Mouse (Mus musculus) kidney, postnatal 10 days (tissue): Measurements from ENCODE around the gene Qrich2.
A peak's percentile ranks its signal among the peaks of the same experiment; 100 is the strongest.
"Not testable (repeated sequence)": the region's sequence is repeated elsewhere in the genome, so short reads cannot be mapped to it uniquely, and the experiment has no call there.

Experiments
- DNase-seq: peaks from one replicate; pipeline ENCODE4 v3.0.0; 2021; ENCODE audit warnings: mixed read lengths

Qrich2 gene

DNA sequence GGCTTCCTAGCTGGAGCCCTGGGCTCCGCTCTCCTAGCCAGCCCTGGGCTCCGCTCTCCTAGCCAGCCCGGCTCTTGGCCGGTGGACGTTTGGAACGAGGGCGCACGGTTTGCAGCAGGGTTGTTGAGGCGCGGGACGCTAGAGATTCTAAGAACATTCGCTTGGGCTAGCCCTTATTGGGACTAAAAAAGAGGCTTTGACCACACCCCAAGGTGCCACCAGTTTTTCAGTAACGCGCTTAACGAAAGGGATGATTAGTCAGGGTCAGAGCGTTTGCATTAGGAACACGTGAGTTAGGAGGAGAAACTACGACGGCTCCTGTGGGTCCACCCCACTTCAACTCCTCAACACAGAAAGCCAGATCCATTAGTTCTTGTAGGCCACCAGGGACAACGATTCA lies at the start of gene Qrich2:
Gene Qrich2, minus strand, starts transcription at position 101 of the 400 bp plus-strand sequence.
- DNase-seq: no peak

- DNase-seq: peak; percentile 53
Measured at GRCm38 (mm10) chr11:116515330-116516020, 49.4 kb upstream of the Qrich2 start.

- no peak for DNase-seq
Measured at GRCm38 (mm10) chr11:116513531-116514038, 47.5 kb upstream of the Qrich2 start.

GRCm38 (mm10) chr11:116512987-116513386 lies 46.9 kb upstream of the Qrich2 start:
- no peak for DNase-seq

GRCm38 (mm10) chr11:116512154-116512553 lies 46.1 kb upstream of the Qrich2 start:
- DNase-seq: no peak

DNA sequence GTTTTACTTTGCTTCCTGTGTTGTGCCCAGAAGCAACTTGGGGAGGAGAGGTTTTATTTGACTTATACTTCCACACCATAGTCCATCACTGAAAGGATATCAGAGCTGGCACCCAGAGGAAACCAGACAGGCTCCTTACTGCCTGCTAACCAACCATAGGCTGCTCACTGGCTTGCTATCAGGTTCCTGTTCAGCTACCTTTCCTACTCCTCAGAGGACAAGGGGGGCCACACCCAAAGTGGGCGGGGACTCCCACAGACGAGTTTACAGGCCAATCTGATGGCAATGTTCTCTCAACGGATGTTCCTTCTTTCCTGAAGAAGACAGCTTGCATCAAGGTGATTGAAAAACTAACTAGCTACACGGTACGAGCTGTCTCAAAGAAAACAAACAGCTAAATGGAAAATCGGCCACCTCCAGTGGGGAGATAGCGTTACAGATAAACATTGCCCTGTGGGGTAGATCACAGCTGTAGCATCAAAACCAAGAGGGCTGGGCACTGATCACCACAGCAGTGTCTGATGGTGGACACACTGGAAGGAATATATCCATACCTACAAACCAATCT lies 45.3 kb upstream of the Qrich2 start:
- DNase-seq: no peak

GRCm38 (mm10) chr11:116508689-116509088 lies 42.6 kb upstream of the Qrich2 start:
- no peak for DNase-seq

DNA sequence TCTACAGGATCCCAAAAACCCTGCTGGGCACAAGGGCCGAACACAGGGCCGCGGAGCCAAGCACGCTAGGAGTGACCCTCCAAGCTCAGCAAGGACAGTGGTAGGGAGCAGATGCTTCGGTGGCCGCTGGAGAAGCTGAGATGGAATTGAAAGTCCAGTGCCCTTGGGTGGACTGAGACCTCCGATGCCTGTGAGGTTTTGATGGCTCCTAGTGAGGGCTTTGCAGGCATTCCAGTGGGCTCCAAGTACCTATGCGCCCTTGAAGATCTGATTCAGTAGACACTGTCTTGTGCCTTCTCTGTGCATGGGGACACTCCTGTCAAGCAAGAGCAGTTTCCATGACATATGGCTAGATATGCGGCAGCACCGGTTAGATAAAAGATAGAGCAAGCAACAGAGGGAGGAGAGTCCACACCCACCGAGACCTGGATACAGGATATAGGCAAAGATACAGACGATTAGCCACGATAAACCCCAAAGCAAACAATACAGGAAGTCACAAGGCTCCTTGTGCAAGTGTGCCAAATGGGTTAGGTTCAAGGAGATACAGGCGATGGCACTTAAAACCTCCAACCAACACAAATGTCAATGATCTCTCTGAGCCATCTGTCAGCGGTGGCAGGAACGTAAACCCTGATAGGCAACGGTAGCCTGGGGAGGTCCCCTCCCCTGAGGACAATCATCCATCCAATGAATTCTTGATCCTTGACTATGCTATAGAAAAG lies 40.3 kb upstream of the Qrich2 start:
- DNase-seq: no peak

DNA sequence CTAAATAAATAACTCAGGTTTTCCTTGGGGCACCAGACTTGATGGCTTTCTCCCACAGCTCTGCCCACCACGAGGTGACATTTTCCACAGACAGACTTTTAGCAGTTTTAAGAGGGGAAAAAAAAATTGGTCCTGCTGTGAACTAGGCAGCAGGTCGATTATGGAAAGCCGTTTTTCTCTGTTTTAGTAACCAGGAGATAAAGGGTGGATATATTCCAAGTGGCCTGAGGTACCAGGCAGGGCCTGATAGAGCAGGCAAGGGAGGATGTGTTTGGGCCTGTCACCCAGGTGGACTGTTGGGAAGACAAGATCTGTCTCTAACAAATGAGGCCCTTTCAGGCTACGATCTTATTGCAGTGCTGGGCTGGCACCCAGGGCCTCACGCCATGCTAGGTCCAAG lies 39.5 kb upstream of the Qrich2 start:
- DNase-seq: no peak

DNA sequence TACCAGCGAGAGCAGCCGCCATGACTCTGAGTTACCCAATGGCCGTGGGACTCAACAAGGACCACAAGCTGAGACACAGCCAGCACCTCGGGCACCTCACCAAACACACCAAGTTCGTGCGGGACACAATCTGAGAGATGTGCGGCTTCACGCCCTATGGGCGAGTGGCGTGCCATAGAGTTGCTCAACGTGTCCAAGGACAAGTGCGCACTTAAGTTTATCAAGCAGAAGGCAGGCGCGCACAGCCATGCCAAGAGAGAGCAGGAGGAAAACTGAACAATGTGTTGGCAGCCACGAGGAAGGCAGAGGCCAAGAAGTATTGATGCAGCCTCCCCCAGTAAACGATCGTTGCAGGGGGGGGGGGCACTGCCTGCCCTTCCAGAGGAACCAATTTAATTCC lies 38.5 kb upstream of the Qrich2 start:
- no peak for DNase-seq

GRCm38 (mm10) chr11:116501005-116501746 lies 35.1 kb upstream of the Qrich2 start:
- DNase-seq: peak; percentile 48

DNA sequence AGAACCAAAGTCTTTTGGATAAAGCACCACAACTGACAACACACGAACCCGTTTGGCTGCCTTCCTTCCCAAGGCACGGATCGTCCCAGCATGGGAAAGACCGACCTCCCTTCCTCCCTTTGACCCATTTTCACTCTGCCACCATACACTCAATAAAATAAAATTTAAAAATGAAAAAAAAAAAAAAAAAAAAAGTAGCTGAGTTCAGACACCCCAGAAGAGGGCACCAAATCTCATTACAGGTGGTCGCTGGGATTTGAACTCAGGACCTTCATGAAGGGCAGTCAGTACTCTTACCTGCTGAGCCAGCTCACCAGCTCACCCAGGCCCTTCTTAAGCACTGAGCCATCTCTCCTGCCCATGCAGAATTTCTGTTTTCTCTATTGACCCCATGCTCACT lies 33.0 kb upstream of the Qrich2 start:
- no peak for DNase-seq

- DNase-seq: peak; percentile 48
Measured at GRCm38 (mm10) chr11:116498596-116498995, 32.6 kb upstream of the Qrich2 start.

DNA sequence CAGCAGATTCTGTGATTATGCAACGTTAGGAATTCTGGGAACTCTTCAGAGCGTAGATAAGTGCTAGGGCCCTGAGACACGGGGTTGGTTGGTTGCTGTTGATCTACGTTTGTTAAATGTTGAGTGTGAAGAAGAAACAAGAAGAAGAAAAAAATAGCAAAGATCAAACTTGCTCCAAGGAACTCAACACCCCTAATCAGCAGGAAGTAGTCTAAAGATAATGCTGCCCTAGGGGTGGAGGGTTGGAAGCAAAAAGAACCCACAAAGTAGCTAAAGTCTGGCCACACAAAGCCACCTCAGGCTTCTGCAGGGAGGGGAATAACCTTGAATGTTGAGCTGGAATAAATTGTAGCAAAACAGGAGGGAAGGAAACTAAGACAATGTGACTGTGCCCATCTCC lies 31.3 kb upstream of the Qrich2 start:
- no peak for DNase-seq

DNA sequence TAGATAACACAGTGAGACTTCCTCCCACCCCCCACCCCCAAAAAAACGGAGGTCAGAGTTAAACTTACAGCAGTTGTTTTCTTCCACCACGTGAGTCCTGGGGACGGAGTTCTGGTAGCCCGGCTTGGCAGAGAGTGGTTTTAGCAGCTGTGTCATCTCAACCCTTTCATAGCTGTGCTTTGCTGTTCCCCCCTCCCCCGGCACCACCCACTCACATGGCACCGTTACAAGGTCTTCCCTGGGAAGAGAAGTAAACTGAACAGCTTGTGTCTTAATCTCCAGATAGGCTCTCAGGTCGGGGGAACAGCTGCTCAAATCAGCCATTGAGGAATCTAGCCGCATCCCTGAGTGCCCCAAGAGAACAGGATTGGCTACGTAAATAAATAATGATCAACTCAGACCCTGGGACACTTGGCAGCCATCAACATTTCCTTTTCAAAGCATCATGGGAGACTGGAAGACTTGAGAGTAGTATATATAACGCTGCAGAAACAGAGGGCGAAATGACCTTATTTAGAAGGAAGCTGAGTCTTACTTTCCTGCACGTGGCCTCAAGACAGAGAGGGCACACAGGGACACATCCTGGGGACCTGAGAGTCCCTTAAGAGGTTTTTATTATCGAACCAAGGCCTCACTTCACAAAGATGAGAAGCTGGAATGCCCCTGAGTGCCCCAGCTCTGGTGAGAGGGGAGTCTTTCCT lies 28.6 kb upstream of the Qrich2 start:
- DNase-seq: peak; percentile 90

- peak; percentile 65 for DNase-seq
Measured at GRCm38 (mm10) chr11:116493795-116494252, 27.8 kb upstream of the Qrich2 start, which contains the start of gene Prpsap1. Prpsap1 (minus strand) TSS chr11:116494202.

- no peak for DNase-seq
Measured at GRCm38 (mm10) chr11:116493191-116493590, 27.1 kb upstream of the Qrich2 start.

- not testable (repeated sequence) for DNase-seq
Measured at GRCm38 (mm10) chr11:116492507-116492906, 26.5 kb upstream of the Qrich2 start.

DNA sequence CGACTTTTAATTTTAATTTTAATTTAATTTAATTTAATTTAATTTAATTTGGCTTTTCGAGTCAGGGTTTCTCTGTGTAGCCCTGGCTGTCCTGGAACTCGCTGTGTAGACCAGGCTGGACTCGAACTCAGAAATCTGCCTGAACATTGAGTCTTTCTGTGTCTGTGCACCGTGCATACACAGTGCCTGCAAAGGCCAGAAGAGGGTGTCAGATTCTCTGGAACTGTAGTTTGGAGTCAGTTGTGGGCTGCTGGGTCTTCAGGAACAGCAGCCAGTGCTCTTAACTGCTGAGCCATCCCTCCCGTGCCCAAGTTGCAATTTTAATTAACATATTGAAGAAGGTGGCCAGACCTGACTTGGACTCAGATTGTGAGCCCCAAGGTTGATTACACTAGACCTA lies 25.3 kb upstream of the Qrich2 start:
- no peak for DNase-seq

GRCm38 (mm10) chr11:116490232-116491107 lies 24.4 kb upstream of the Qrich2 start:
- DNase-seq: peak; percentile 94

DNA sequence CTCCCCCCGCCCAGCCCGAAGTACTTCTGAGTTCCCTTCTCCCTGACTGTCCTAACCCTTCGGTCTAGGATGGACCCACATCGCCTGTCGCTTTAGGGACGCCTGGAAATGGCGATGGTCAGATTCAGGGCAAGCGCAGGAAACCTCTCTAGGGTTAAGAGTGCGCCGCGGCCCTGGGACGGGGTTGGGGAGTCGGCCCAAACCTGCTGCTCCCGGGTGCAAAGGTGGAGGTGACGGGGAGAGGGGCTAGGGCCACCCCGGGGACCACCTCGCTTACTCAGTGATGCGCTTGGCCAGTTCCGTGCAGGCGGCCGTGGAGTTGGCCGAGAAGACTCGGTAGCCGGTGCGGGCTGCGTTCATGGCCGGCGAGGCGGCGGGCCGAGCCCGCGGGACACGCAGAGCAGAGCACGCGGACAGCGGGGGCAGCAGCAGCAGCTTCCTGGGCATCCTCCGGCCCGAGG lies 23.8 kb upstream of the Qrich2 start:
- no peak for DNase-seq
